Mouse (Mus musculus): ENCODE measurements at regions not wholly inside any gene's neighbourhood (a gene's known extent, or its start where the extent isn't known, plus 50 kb on each side); places are given as distances from the start of the nearest gene placed in this dataset.
A peak's percentile ranks its signal among the peaks of the same experiment; 100 is the strongest.

GRCm38 (mm10) chr2:61492043-61492743 is 86.2 kb upstream of the Tank start:
- no peak overlapping the region for H3K4me2 ChIP-seq
- H3K4me1 ChIP-seq (replicated peaks), result peaks cover 3% of the 10 kb centered on the region
- peak; percentile 40 for ATAC-seq (ENCODE audit: insufficient read depth)
- H3K27me3 ChIP-seq, result no peaks in the 10 kb centered on the region
- no peaks in the 10 kb centered on the region for H3K36me3 ChIP-seq (replicated peaks)
- H3K9ac ChIP-seq, result no peak overlapping the region
- 29% methylated on average over 6 of the region's 6 CpGs for WGBS (ENCODE audit: insufficient replicate concordance)
- H3K4me3 ChIP-seq (replicated peaks), result no peak overlapping the region
- no peaks in the 10 kb centered on the region for H3K9me3 ChIP-seq (replicated peaks)
- H3K27ac ChIP-seq (replicated peaks), result no peak overlapping the region

- 70% methylated on average over 10 of the region's 10 CpGs for WGBS (ENCODE audit: insufficient replicate concordance)
- Histone ChIP-seq H3K27ac (replicated peaks) (no peak overlapping the region), H3K27me3 (no peaks in the 10 kb centered on the region), H3K4me2 (no peak overlapping the region), H3K4me1 (replicated peaks) (peaks cover 3% of the 10 kb centered on the region), H3K36me3 (replicated peaks) (no peaks in the 10 kb centered on the region), H3K4me3 (replicated peaks) (no peak overlapping the region), H3K9me3 (replicated peaks) (no peaks in the 10 kb centered on the region), H3K9ac (no peak overlapping the region)
- ATAC-seq (ENCODE audit: insufficient read depth), result no peak
These were observed 87.8 kb upstream of the Tank start for GRCm38 (mm10) chr2:61490436-61491109.

GRCm38 (mm10) chr2:61489762-61490161 is 88.6 kb upstream of the Tank start:
- no peaks in the 10 kb centered on the region for H3K27me3 ChIP-seq
- no peaks in the 10 kb centered on the region for H3K9me3 ChIP-seq (replicated peaks)
- no peaks in the 10 kb centered on the region for H3K36me3 ChIP-seq (replicated peaks)
- H3K27ac ChIP-seq (replicated peaks), result no peak overlapping the region
- no peak overlapping the region for H3K4me2 ChIP-seq
- ATAC-seq (ENCODE audit: insufficient read depth), result no peak
- WGBS (ENCODE audit: insufficient replicate concordance), result 76% methylated on average over 10 of the region's 10 CpGs
- peaks cover 3% of the 10 kb centered on the region for H3K4me1 ChIP-seq (replicated peaks)
- no peak overlapping the region for H3K4me3 ChIP-seq (replicated peaks)
- no peak overlapping the region for H3K9ac ChIP-seq

GRCm38 (mm10) chr2:61483820-61484219 is 94.6 kb upstream of the Tank start:
- 38% methylated on average over 1 of the region's 1 CpGs for WGBS (ENCODE audit: insufficient replicate concordance)
- Histone ChIP-seq H3K4me3 (replicated peaks) (no peak overlapping the region), H3K4me2 (no peak overlapping the region), H3K36me3 (replicated peaks) (no peaks in the 10 kb centered on the region), H3K9me3 (replicated peaks) (no peaks in the 10 kb centered on the region), H3K9ac (no peak overlapping the region), H3K27me3 (no peaks in the 10 kb centered on the region), H3K27ac (replicated peaks) (no peak overlapping the region), H3K4me1 (replicated peaks) (no peaks in the 10 kb centered on the region)
- no peak for ATAC-seq (ENCODE audit: insufficient read depth)

GRCm38 (mm10) chr2:61476648-61477047 is 101.7 kb upstream of the Tank start:
- ATAC-seq (ENCODE audit: insufficient read depth), result no peak
- no peaks in the 10 kb centered on the region for H3K4me1 ChIP-seq (replicated peaks)
- no peaks in the 10 kb centered on the region for H3K36me3 ChIP-seq (replicated peaks)
- no peak overlapping the region for H3K4me2 ChIP-seq
- no peak overlapping the region for H3K9ac ChIP-seq
- H3K4me3 ChIP-seq (replicated peaks), result no peak overlapping the region
- H3K27me3 ChIP-seq, result no peaks in the 10 kb centered on the region
- no peaks in the 10 kb centered on the region for H3K9me3 ChIP-seq (replicated peaks)
- 71% methylated on average over 4 of the region's 4 CpGs for WGBS (ENCODE audit: insufficient replicate concordance)
- H3K27ac ChIP-seq (replicated peaks), result no peak overlapping the region

- Histone ChIP-seq H3K9ac (no peak overlapping the region), H3K4me2 (no peak overlapping the region), H3K27me3 (no peaks in the 10 kb centered on the region), H3K4me3 (replicated peaks) (no peak overlapping the region), H3K9me3 (replicated peaks) (no peaks in the 10 kb centered on the region), H3K4me1 (replicated peaks) (peaks cover 4% of the 10 kb centered on the region), H3K27ac (replicated peaks) (no peak overlapping the region), H3K36me3 (replicated peaks) (no peaks in the 10 kb centered on the region)
- 59% methylated on average over 10 of the region's 10 CpGs for WGBS (ENCODE audit: insufficient replicate concordance)
- ATAC-seq (ENCODE audit: insufficient read depth), result no peak
These were observed 103.8 kb upstream of the Tank start for GRCm38 (mm10) chr2:61474626-61475025.

- no peak overlapping the region for H3K4me3 ChIP-seq (replicated peaks)
- peaks cover 4% of the 10 kb centered on the region for H3K4me1 ChIP-seq (replicated peaks)
- 33% methylated on average over 5 of the region's 5 CpGs for WGBS (ENCODE audit: insufficient replicate concordance)
- H3K9me3 ChIP-seq (replicated peaks), result no peaks in the 10 kb centered on the region
- no peak overlapping the region for H3K9ac ChIP-seq
- H3K36me3 ChIP-seq (replicated peaks), result no peaks in the 10 kb centered on the region
- H3K27ac ChIP-seq (replicated peaks), result peak overlapping the region; percentile 48; the same call in 1 of the 2 replicates
- H3K4me2 ChIP-seq, result peak overlapping the region; percentile 7; the same call in 1 of the 2 replicates
- ATAC-seq (ENCODE audit: insufficient read depth), result peak; percentile 86
- no peaks in the 10 kb centered on the region for H3K27me3 ChIP-seq
These were observed 107.9 kb upstream of the Tank start for GRCm38 (mm10) chr2:61470521-61470920.

- H3K9ac ChIP-seq, result no peak overlapping the region
- ATAC-seq (ENCODE audit: insufficient read depth), result 0 out of 2 replicates have a peak, but pooled peaks have one; percentile 40
- H3K36me3 ChIP-seq (replicated peaks), result no peaks in the 10 kb centered on the region
- H3K4me2 ChIP-seq, result peak overlapping the region; percentile 7; the same call in 1 of the 2 replicates
- H3K4me1 ChIP-seq (replicated peaks), result peaks cover 4% of the 10 kb centered on the region
- no peak overlapping the region for H3K4me3 ChIP-seq (replicated peaks)
- H3K9me3 ChIP-seq (replicated peaks), result no peaks in the 10 kb centered on the region
- no peaks in the 10 kb centered on the region for H3K27me3 ChIP-seq
- H3K27ac ChIP-seq (replicated peaks), result 0 out of 2 replicates have a peak overlapping the region, but pooled peaks have one; percentile 15
These were observed 108.3 kb upstream of the Tank start for GRCm38 (mm10) chr2:61470064-61470463.

GRCm38 (mm10) chr2:61455902-61456301 is 122.5 kb upstream of the Tank start:
- H3K4me3 ChIP-seq (replicated peaks), result no peak overlapping the region
- WGBS (ENCODE audit: insufficient replicate concordance), result 12% methylated on average over 5 of the region's 5 CpGs
- no peak overlapping the region for H3K27ac ChIP-seq (replicated peaks)
- H3K27me3 ChIP-seq, result peaks cover 4% of the 10 kb centered on the region; the same call in 1 of the 2 replicates
- H3K36me3 ChIP-seq (replicated peaks), result no peaks in the 10 kb centered on the region
- H3K4me1 ChIP-seq (replicated peaks), result no peaks in the 10 kb centered on the region
- no peak for ATAC-seq (ENCODE audit: insufficient read depth)
- no peak overlapping the region for H3K4me2 ChIP-seq
- no peaks in the 10 kb centered on the region for H3K9me3 ChIP-seq (replicated peaks)
- H3K9ac ChIP-seq, result no peak overlapping the region

- Histone ChIP-seq H3K9ac (no peak overlapping the region), H3K9me3 (replicated peaks) (no peaks in the 10 kb centered on the region), H3K36me3 (replicated peaks) (no peaks in the 10 kb centered on the region), H3K27ac (replicated peaks) (no peak overlapping the region), H3K27me3 (peaks cover 4% of the 10 kb centered on the region; the same call in 1 of the 2 replicates), H3K4me1 (replicated peaks) (no peaks in the 10 kb centered on the region), H3K4me2 (peak overlapping the region; percentile 31; the same call in 1 of the 2 replicates), H3K4me3 (replicated peaks) (no peak overlapping the region)
- no peak for ATAC-seq (ENCODE audit: insufficient read depth)
- 28% methylated on average over 9 of the region's 9 CpGs for WGBS (ENCODE audit: insufficient replicate concordance)
These were observed 123.7 kb upstream of the Tank start for GRCm38 (mm10) chr2:61454729-61455128.

- H3K9ac ChIP-seq, result no peak overlapping the region
- H3K36me3 ChIP-seq (replicated peaks), result no peaks in the 10 kb centered on the region
- H3K9me3 ChIP-seq (replicated peaks), result no peaks in the 10 kb centered on the region
- ATAC-seq (ENCODE audit: insufficient read depth), result no peak
- peak overlapping the region; percentile 31 for H3K4me2 ChIP-seq
- WGBS (ENCODE audit: insufficient replicate concordance), result 8% methylated on average over 12 of the region's 12 CpGs
- H3K27me3 ChIP-seq, result peaks cover 4% of the 10 kb centered on the region; the same call in 1 of the 2 replicates
- 0 out of 2 replicates have a peak overlapping the region, but pooled peaks have one; percentile 11 for H3K4me3 ChIP-seq (replicated peaks)
- H3K4me1 ChIP-seq (replicated peaks), result no peaks in the 10 kb centered on the region
- H3K27ac ChIP-seq (replicated peaks), result no peak overlapping the region
These were observed 124.1 kb upstream of the Tank start for GRCm38 (mm10) chr2:61454311-61454728.
